Mouse (Mus musculus) lung, adult 2 months (tissue): ENCODE measurements around the gene Fxyd5.

Experiments used
- CTCF ChIP-seq: fragments of 200-500 bp; IDR thresholded peaks from 2 replicates; pipeline ENCODE4 v1.5.1; 2011; ENCODE audit warnings: mild to moderate bottlenecking, low read length, control low read depth; ENCODE audit not compliant: insufficient read depth
- POLR2A ChIP-seq: fragments of 200-500 bp; IDR thresholded peaks from 2 replicates; pipeline ENCODE4 v1.6.1; 2011; ENCODE audit warnings: low read depth, mild to moderate bottlenecking, control low read depth, low read length, borderline replicate concordance; ENCODE audit errors: extremely low read depth

- TF ChIP-seq CTCF (no peak), POLR2A (no peak)
Measured at GRCm38 (mm10) chr7:31074061-31074712, 31.9 kb upstream of the Fxyd5 start.
